12 mouse cellular contexts compared by ENCODE assay signal in genomic region chr3:87854795-87855568, GRCm38 (mm10). TPM values are rescaled to one million over a fixed set of nuclear protein-coding genes. Genes with fewer than 3 reads are reported as not detected.
DNase-seq lines count a peak whose midpoint lies in the region; ATAC-seq lines count a peak whose summit lies in the region.
"Had no signal": no experiment of that assay in that cellular context is flagged by ENCODE, and none has a peak within 500 bp of the region (broad histone marks: within the 10 kb centered on the region; RNA-seq: fewer than 3 reads in every experiment).

No protein-coding gene starts in this region.

- intact Hi-C loops in gastrocnemius, postnatal 14 days (cut with DNase I; ENCODE audit: low total_unique reads) = no loop called here
- intact Hi-C loops in gastrocnemius, postnatal 36 days (cut with DNase I) = loop anchor here (5.0 kb wide), 1 partner anchor 83 kb away; no protein-coding TSS in a partner anchor

- no peaks in the 10 kb centered on the region for H3K27me3 ChIP-seq in neural tube, embryonic 13.5 days
- H3K27me3 ChIP-seq: embryonic facial prominence, embryonic 15.5 days; hindbrain, embryonic 12.5 days; liver, embryonic 13.5 days had no signal

- no peak for ATAC-seq in neural tube, embryonic 13.5 days (ENCODE audit: low read depth)
- ATAC-seq in erythroblast, adult 5-6 weeks (replicated peaks; ENCODE audit: low FRiP score, poor library complexity, severe bottlenecking) = no peak

- H3K9me3 ChIP-seq in neural tube, embryonic 13.5 days = no peaks in the 10 kb centered on the region
- H3K9me3 ChIP-seq: embryonic facial prominence, embryonic 15.5 days; hindbrain, embryonic 12.5 days; liver, embryonic 13.5 days had no signal

- DNase-seq in gastrocnemius, postnatal 14 days = peak; percentile 34
- no peak for DNase-seq in gastrocnemius, postnatal 36 days
- no peak for DNase-seq in neural tube, embryonic 10.5 days (ENCODE audit: extremely low spot score, low spot score)
- peak; percentile 72 for DNase-seq in kidney, adult 9 months
- peak; percentile 53 for DNase-seq in ovary, postnatal 36 days (ENCODE audit: low spot score)
- no peak for DNase-seq in retina, embryonic 14.5 days (ENCODE audit: low spot score)
- DNase-seq: liver, embryonic 13.5 days had no signal

- no peak overlapping the region for H3K4me3 ChIP-seq in neural tube, embryonic 13.5 days
- H3K4me3 ChIP-seq: embryonic facial prominence, embryonic 15.5 days; hindbrain, embryonic 12.5 days; liver, embryonic 13.5 days had no signal

- H3K4me1 ChIP-seq in neural tube, embryonic 13.5 days (replicated peaks) = peaks cover 4% of the 10 kb centered on the region; the same call in 1 of the 2 replicates
- H3K4me1 ChIP-seq: liver, embryonic 13.5 days had no signal

- H3K9ac ChIP-seq in neural tube, embryonic 13.5 days = peak overlapping the region; percentile 0; the same call in 1 of the 2 replicates
- H3K9ac ChIP-seq: embryonic facial prominence, embryonic 15.5 days; hindbrain, embryonic 12.5 days; liver, embryonic 13.5 days had no signal

- 60% methylated on average over 7 of the region's 7 CpGs for WGBS in neural tube, embryonic 13.5 days

- no peak overlapping the region for H3K4me2 ChIP-seq in neural tube, embryonic 13.5 days
- H3K4me2 ChIP-seq: embryonic facial prominence, embryonic 15.5 days; hindbrain, embryonic 12.5 days; liver, embryonic 13.5 days had no signal

- H3K27ac ChIP-seq in neural tube, embryonic 13.5 days (replicated peaks) = peak overlapping the region; percentile 33; the same call in 1 of the 2 replicates
- H3K27ac ChIP-seq: hindbrain, embryonic 12.5 days; liver, embryonic 13.5 days had no signal

- H3K36me3 ChIP-seq in neural tube, embryonic 13.5 days = peaks cover 37% of the 10 kb centered on the region

RNA-seq across cellular contexts. Expression of gene Sh2d2a, which starts 8.4 kb away (rescaled TPM):
- total RNA-seq in gastrocnemius, postnatal 14 days (2021) = under 1 TPM in 1 of 2 experiments, not detected in 1; 0.06 TPM
- total RNA-seq in gastrocnemius, postnatal 36 days (2021) = under 1 TPM in 1 of 2 experiments, not detected in 1; 0.13 TPM
- not detected in 2 replicates for polyA plus RNA-seq in neural tube, embryonic 13.5 days (2015; fragmentation: Nextera tagmentation; extraction: Ambion mirVana)
- total RNA-seq in erythroblast, adult 5-6 weeks (2015; ENCODE audit: low replicate concordance) = not detected in 2 replicates
- total RNA-seq in erythroblast, adult 5-6 weeks (2017; ENCODE audit: low replicate concordance) = not detected in 2 replicates
- polyA plus RNA-seq: hindbrain, embryonic 12.5 days; liver, embryonic 13.5 days; neural tube, embryonic 14.5 days had no signal

RNA-seq across cellular contexts. Expression of gene Prcc, which starts 30.4 kb away (rescaled TPM):
- 10 to 100 TPM; 40.1 to 40.5 TPM for total RNA-seq in gastrocnemius, postnatal 14 days (2021)
- 10 to 100 TPM; 43.8 to 45.5 TPM for total RNA-seq in gastrocnemius, postnatal 36 days (2021)
- polyA plus RNA-seq in neural tube, embryonic 13.5 days (2015; fragmentation: Nextera tagmentation; extraction: Ambion mirVana) = 16.6 and 17.7 TPM in 2 replicates
- 13.2 and 14.8 TPM in 2 replicates for total RNA-seq in erythroblast, adult 5-6 weeks (2015; ENCODE audit: low replicate concordance)
- 17.4 and 17.8 TPM in 2 replicates for total RNA-seq in erythroblast, adult 5-6 weeks (2017; ENCODE audit: low replicate concordance)

RNA-seq across cellular contexts. Expression of gene Pear1, which starts 30.9 kb away (rescaled TPM):
- 10 to 100 TPM; 14.4 to 17.9 TPM for total RNA-seq in gastrocnemius, postnatal 14 days (2021)
- 1 to 10 TPM; 4.8 to 8.3 TPM for total RNA-seq in gastrocnemius, postnatal 36 days (2021)
- 13.1 and 13.3 TPM in 2 replicates for polyA plus RNA-seq in neural tube, embryonic 13.5 days (2015; fragmentation: Nextera tagmentation; extraction: Ambion mirVana)
- total RNA-seq in erythroblast, adult 5-6 weeks (2015; ENCODE audit: low replicate concordance) = 0.63 and 1.9 TPM in 2 replicates
- total RNA-seq in erythroblast, adult 5-6 weeks (2017; ENCODE audit: low replicate concordance) = 0.42 TPM in 1 of 2 replicates, not detected in the other

RNA-seq across cellular contexts. Expression of gene Hdgf, which starts 51.1 kb away (rescaled TPM):
- total RNA-seq in gastrocnemius, postnatal 14 days (2021) = 100 to 1,000 TPM; 152 to 161 TPM
- total RNA-seq in gastrocnemius, postnatal 36 days (2021) = 100 to 1,000 TPM; 183 to 199 TPM
- 186 and 218 TPM in 2 replicates for polyA plus RNA-seq in neural tube, embryonic 13.5 days (2015; fragmentation: Nextera tagmentation; extraction: Ambion mirVana)
- total RNA-seq in erythroblast, adult 5-6 weeks (2015; ENCODE audit: low replicate concordance) = 99.5 and 116 TPM in 2 replicates
- total RNA-seq in erythroblast, adult 5-6 weeks (2017; ENCODE audit: low replicate concordance) = 131 and 168 TPM in 2 replicates

RNA-seq across cellular contexts. Expression of gene Insrr, which starts 58.2 kb away (rescaled TPM):
- total RNA-seq in gastrocnemius, postnatal 14 days (2021) = under 1 TPM; 0.25 to 0.35 TPM
- total RNA-seq in gastrocnemius, postnatal 36 days (2021) = not detected
- 3.4 and 5.4 TPM in 2 replicates for polyA plus RNA-seq in neural tube, embryonic 13.5 days (2015; fragmentation: Nextera tagmentation; extraction: Ambion mirVana)
- total RNA-seq in erythroblast, adult 5-6 weeks (2015; ENCODE audit: low replicate concordance) = not detected in 2 replicates
- not detected in 2 replicates for total RNA-seq in erythroblast, adult 5-6 weeks (2017; ENCODE audit: low replicate concordance)

Comparison
In these comparisons a context has a peak if more than half of its experiments do, and no peak if none do; other contexts are left out.
1. DNase-seq: peak in gastrocnemius, postnatal 14 days (single experiment), kidney, adult 9 months (single experiment) and ovary, postnatal 36 days (single experiment); none in gastrocnemius, postnatal 36 days (0 of 2), neural tube, embryonic 10.5 days (single experiment) and retina, embryonic 14.5 days (single experiment).